Mouse (Mus musculus): Measurements from ENCODE around the gene Gtpbp2. TPM values are rescaled to one million over a fixed set of nuclear protein-coding genes. Genes with fewer than 3 reads are reported as not detected.

Gene Gtpbp2
- polyA plus RNA-seq, 1 experiment: 345 TPM

DNA sequence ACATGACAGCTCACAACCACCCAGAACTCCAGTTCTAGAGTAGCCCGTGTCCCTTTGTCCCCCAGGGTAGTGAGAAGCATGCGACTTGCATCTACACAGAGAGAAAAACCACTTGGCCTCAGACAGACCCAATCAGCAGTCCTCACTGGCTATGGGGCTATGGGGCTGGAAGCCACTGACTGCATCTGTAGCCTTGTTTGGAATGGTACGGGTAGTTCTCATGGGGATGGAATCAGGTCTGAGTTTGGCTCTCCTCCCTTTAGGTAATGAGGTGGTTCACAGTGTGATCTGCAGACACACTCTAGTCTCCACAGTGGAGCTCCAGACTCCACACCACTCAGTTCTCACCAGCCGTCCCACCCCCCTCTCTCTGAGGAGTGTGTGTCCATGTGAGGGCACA, 37.5 kb upstream of the Gtpbp2 start:
- Histone ChIP-seq H3K4me3 (replicated peaks; ENCODE audit: control insufficient read depth, low read depth, low read length) (no peak overlapping the region), H3K4me1 (ENCODE audit: control insufficient read depth, insufficient read depth, low read length) (no peaks in the 10 kb centered on the region), H3K27ac (ENCODE audit: control insufficient read depth, insufficient read depth, low read depth, low read length, poor library complexity) (no peak overlapping the region)
- WGBS: 92% methylated on average over 4 of the region's 4 CpGs
- TF ChIP-seq POLR2A (IDR thresholded peaks at IDR 0.05; ENCODE audit: borderline replicate concordance, control insufficient read depth, low read depth, low read length): no peak
- no peak for TF ChIP-seq CTCF (IDR thresholded peaks at IDR 0.05; ENCODE audit: control insufficient read depth, insufficient read depth, low read length)

DNA sequence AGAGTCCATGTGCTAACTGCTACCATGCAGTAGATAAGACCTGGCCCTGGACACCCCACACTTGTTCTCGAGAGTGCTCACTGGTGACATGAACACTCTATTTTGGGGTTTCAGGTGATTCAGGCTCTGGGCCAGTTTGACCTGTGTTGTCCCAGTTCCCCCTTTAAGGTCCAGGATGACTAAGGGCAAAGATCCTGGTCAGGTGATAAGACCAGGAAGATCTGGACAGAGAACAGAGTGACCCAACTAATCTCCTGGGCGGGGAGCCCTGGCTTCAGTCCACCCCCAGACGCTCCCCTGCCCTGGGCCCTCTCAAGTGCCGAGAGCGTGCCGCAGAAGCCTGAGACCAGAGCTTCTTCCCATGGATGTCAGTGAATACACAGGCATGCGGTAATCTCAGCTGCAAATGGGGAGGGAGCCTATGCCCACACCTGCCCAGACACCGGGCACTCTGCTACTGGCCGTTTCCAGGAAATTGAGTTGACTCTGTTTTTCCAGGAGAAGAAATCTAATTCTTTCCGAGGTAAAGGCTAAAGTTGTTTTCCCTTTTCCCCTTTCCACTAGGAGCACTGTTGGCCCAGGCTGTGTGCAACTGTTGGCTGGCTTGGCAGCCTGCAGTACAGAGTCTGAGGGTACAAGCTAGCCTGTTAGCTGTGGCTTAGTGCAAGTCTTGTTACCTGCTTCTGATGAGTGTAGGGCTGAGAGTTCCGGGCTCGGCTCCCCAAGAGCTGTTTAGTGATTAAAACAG, 36.7 kb upstream of the Gtpbp2 start:
- Histone ChIP-seq H3K4me3 (replicated peaks; ENCODE audit: control insufficient read depth, low read depth, low read length) (no peak overlapping the region), H3K27ac (ENCODE audit: control insufficient read depth, insufficient read depth, low read depth, low read length, poor library complexity) (no peak overlapping the region), H3K4me1 (ENCODE audit: control insufficient read depth, insufficient read depth, low read length) (no peaks in the 10 kb centered on the region)
- 93% methylated on average over 12 of the region's 12 CpGs for WGBS
- TF ChIP-seq POLR2A (IDR thresholded peaks at IDR 0.05; ENCODE audit: borderline replicate concordance, control insufficient read depth, low read depth, low read length) (no peak), CTCF (IDR thresholded peaks at IDR 0.05; ENCODE audit: control insufficient read depth, insufficient read depth, low read length) (no peak)

DNA sequence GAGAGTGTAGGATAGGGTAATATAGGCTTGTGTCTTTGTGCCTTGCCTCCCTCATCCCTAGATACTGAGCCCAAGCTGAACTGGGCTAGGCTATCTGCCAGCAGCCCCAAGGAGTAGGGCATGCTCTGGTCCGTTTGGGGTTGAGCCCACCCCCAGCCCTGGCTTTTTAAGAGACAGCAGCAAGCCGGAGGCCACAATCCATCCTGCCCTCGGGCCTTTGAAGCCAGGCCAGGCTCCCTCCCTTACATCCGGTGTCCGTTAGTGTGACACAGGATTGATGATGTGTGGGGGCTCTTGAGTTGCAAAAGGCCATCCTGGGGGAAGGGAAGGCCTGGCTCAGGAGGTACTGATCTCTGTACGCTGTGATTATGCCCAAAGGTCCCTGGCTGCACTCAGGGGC, 34.2 kb upstream of the Gtpbp2 start:
- Histone ChIP-seq H3K4me3 (replicated peaks; ENCODE audit: control insufficient read depth, low read depth, low read length) (no peak overlapping the region), H3K27ac (ENCODE audit: control insufficient read depth, insufficient read depth, low read depth, low read length, poor library complexity) (no peak overlapping the region), H3K4me1 (ENCODE audit: control insufficient read depth, insufficient read depth, low read length) (no peaks in the 10 kb centered on the region)
- TF ChIP-seq CTCF (IDR thresholded peaks at IDR 0.05; ENCODE audit: control insufficient read depth, insufficient read depth, low read length) (no peak), POLR2A (IDR thresholded peaks at IDR 0.05; ENCODE audit: borderline replicate concordance, control insufficient read depth, low read depth, low read length) (no peak)
- 88% methylated on average over 6 of the region's 6 CpGs for WGBS

DNA sequence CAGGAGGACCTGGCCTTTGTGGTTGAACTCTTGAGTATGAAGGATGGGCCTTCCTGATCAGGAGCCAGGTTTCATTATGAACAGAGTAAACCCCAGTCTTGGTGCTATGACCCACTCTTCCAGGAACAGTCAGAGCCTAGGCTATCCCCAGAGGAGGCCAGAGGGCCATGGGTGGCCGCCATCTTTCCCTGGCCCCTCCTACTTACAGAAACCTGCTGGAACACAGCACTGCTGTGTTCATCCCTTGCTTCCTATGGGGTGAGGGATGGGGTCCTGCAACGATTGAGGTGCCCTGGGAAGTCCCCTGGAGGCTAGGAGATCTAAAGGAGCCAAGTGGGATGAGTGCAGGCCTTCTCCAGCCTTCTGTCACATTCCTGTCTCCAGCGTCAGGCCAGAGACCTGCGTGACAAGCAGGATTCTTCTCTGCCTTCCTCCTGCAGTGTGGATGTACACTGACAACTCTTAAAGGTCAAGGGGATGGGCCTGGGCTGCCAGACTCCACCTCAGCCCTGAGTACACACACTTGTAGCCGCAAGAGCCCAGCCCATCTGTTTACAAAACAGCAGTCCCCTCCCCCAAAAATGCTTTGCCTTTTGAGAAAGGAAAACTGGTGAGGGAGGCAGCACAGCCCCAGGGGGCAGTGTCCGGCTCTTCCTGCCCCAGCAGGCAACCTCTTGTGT, 32.9 kb upstream of the Gtpbp2 start:
- TF ChIP-seq CTCF (IDR thresholded peaks at IDR 0.05; ENCODE audit: control insufficient read depth, insufficient read depth, low read length): no peak
- TF ChIP-seq POLR2A (IDR thresholded peaks at IDR 0.05; ENCODE audit: borderline replicate concordance, control insufficient read depth, low read depth, low read length): no peak
- Histone ChIP-seq H3K4me3 (replicated peaks; ENCODE audit: control insufficient read depth, low read depth, low read length) (no peak overlapping the region), H3K27ac (ENCODE audit: control insufficient read depth, insufficient read depth, low read depth, low read length, poor library complexity) (no peak overlapping the region), H3K4me1 (ENCODE audit: control insufficient read depth, insufficient read depth, low read length) (no peaks in the 10 kb centered on the region)
- 80% methylated on average over 6 of the region's 6 CpGs for WGBS

DNA sequence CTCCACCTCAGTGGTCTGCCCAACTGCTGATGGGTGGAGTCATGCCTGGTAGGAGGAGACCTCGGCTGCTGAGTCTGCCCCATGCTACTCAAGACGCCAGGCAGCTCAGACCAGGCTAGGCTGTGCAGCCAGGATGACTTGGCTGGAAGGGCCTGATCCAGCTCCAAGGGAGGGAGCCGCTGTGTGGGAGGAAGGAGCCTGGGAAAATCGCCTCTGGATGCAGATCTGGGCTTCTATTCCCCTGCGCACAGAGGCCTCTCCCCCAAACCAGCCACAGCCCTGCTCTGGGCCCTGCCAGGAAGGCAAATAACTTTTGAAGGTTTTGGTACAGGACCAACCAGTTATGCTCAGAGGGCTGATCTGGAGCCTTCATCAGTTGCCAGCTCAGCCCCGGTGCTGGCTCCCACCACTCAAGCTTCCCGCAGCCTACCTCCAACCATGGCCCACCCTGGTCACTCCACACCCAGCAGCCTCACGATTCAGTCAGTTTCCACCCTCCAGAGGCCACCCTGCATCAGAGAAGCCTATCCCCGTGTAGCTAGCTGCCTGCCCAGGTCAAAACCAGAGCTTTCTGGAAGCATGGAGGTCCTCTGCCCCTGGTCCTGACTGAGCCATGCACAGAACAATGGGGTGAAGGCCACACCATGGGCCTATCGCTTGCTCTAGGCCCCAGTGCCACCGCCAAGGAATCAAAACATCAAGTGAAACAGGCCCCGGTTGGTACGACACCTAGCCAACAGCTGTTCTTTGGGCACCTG, 30.9 kb upstream of the Gtpbp2 start:
- WGBS: 83% methylated on average over 13 of the region's 13 CpGs
- TF ChIP-seq CTCF (IDR thresholded peaks at IDR 0.05; ENCODE audit: control insufficient read depth, insufficient read depth, low read length) (no peak), POLR2A (IDR thresholded peaks at IDR 0.05; ENCODE audit: borderline replicate concordance, control insufficient read depth, low read depth, low read length) (no peak)
- Histone ChIP-seq H3K27ac (ENCODE audit: control insufficient read depth, insufficient read depth, low read depth, low read length, poor library complexity) (no peak overlapping the region), H3K4me3 (replicated peaks; ENCODE audit: control insufficient read depth, low read depth, low read length) (no peak overlapping the region), H3K4me1 (ENCODE audit: control insufficient read depth, insufficient read depth, low read length) (no peaks in the 10 kb centered on the region)

DNA sequence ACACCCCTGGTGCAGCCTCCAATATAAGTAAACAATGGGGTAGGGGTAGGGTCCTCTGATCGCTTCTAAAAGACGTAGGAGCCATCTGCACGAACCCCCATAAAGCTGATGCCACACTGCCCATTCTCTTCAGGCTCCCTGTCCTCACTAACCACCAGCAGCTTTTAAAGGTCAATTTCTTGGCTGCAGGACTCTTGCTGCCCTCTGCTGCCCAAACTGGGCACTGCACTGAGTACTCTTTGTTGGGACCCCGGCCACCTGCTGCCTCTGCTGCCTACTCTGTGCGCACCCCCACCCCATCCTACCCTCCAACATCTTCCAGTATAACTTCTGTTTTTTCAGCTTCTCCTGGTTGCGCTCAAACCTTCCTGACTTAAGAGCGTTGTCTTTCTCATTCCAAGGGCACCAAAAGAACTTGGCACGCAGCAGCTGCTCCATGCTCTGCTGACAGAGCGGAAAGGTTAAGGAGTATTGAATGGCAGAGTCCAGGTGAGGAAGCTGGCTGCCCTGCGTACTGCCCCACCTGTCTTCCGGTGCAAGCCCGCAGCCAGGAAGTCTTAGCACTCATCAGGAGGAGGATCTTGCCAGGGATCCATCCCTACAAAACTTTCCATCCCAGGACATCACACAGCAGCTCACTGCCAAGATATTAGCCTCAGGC, 28.6 kb upstream of the Gtpbp2 start:
- WGBS: 24% methylated on average over 12 of the region's 12 CpGs
- TF ChIP-seq CTCF (IDR thresholded peaks at IDR 0.05; ENCODE audit: control insufficient read depth, insufficient read depth, low read length): peak; percentile 86
- no peak for TF ChIP-seq POLR2A (IDR thresholded peaks at IDR 0.05; ENCODE audit: borderline replicate concordance, control insufficient read depth, low read depth, low read length)
- H3K27ac ChIP-seq (ENCODE audit: control insufficient read depth, insufficient read depth, low read depth, low read length, poor library complexity): no peak overlapping the region

DNA sequence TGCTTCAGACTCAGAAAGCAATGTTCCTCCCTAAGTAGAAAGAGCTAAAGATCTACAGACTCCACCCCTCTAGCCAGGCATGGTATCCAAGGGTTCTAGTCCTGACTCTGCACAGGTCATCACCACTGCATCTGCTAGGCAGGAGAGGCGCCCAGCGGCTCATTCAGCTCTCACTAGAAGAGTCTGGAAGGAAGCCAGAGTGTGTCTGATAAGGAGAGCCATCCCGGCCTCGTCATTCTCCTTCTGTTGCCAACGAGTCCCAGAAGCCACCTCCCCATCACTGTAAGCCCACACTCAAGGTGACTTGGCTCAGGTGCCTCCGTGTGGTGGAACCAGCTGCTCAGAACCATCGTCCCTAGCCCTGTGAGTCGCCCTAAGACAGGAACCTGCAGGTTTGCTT, 28.0 kb upstream of the Gtpbp2 start:
- no peak overlapping the region for H3K27ac ChIP-seq (ENCODE audit: control insufficient read depth, insufficient read depth, low read depth, low read length, poor library complexity)
- TF ChIP-seq CTCF (IDR thresholded peaks at IDR 0.05; ENCODE audit: control insufficient read depth, insufficient read depth, low read length): no peak
- 70% methylated on average over 8 of the region's 8 CpGs for WGBS
- H3K4me3 ChIP-seq (replicated peaks; ENCODE audit: control insufficient read depth, low read depth, low read length): no peak overlapping the region
- no peaks in the 10 kb centered on the region for H3K4me1 ChIP-seq (ENCODE audit: control insufficient read depth, insufficient read depth, low read length)

More for the DNA sequence above, 28.6 kb upstream of the Gtpbp2 start:
- Histone ChIP-seq H3K4me3 (replicated peaks; ENCODE audit: control insufficient read depth, low read depth, low read length) (no peak overlapping the region), H3K4me1 (ENCODE audit: control insufficient read depth, insufficient read depth, low read length) (no peaks in the 10 kb centered on the region)

Measured in bone marrow, adult 2 months (tissue).